Mouse (Mus musculus) heart, embryonic 15.5 days (tissue): ENCODE measurements around the gene Nat8f6. TPM values are rescaled to one million over a fixed set of nuclear protein-coding genes. Genes with fewer than 3 reads are reported as not detected.
"Not testable (repeated sequence)": the region's sequence is repeated elsewhere in the genome, so short reads cannot be mapped to it uniquely, and the experiment has no call there.

Experiments used
- ATAC-seq: fragments of 200-750 bp; cut with Nextera tagmentation; replicated peaks from 2 replicates; pipeline ENCODE4 v1.8.0; 2017; ENCODE audit warnings: low read depth, moderate TSS enrichment; ENCODE audit not compliant: insufficient number of reproducible peaks, insufficient read depth, low FRiP score
- H3K27ac ChIP-seq: fragments of 300-500 bp; sonication (generic); 2 replicates; pipeline ENCODE4 v1.5.1; 2015; ENCODE audit warnings: mild to moderate bottlenecking, inconsistent platforms
- H3K27me3 ChIP-seq: fragments of 300-500 bp; sonication (generic); 2 replicates; pipeline ENCODE4 v1.6.1; 2015; ENCODE audit warnings: inconsistent platforms
- H3K36me3 ChIP-seq: fragments of 300-500 bp; sonication (generic); 2 replicates; pipeline ENCODE4 v1.6.1; 2015; ENCODE audit warnings: mild to moderate bottlenecking, inconsistent platforms
- H3K4me1 ChIP-seq: fragments of 300-500 bp; sonication (generic); replicated peaks from 2 replicates; pipeline ENCODE4 v1.6.1; 2015; ENCODE audit warnings: inconsistent platforms
- H3K4me2 ChIP-seq: fragments of 300-500 bp; sonication (generic); 2 replicates; pipeline ENCODE4 v1.6.1; 2015; ENCODE audit warnings: inconsistent platforms, mild to moderate bottlenecking, moderate library complexity
- H3K4me3 ChIP-seq: fragments of 300-500 bp; sonication (generic); 2 replicates; pipeline ENCODE4 v1.5.1; 2015; ENCODE audit warnings: mild to moderate bottlenecking, inconsistent platforms
- H3K9ac ChIP-seq: fragments of 300-500 bp; sonication (generic); 2 replicates; pipeline ENCODE4 v1.6.1; 2015; ENCODE audit warnings: mild to moderate bottlenecking, inconsistent platforms
- H3K9me3 ChIP-seq: fragments of 300-500 bp; sonication (generic); replicated peaks from 2 replicates; pipeline ENCODE4 v1.6.1; 2016; ENCODE audit warnings: inconsistent platforms
- WGBS: fragments of 180-500 bp; shearing (Covaris S2); methylation state at CpG from one replicate; pipeline ENCODE4 v1.1.7; 2015; ENCODE audit warnings: mixed read lengths; 5-methylcytosine and 5-hydroxymethylcytosine counted together
- microRNA-seq: library from miRNA; unstranded; fragments of <30 nt; microRNA quantifications from one replicate; pipeline ENCODE4, GENCODE M21; 2016
- polyA plus RNA-seq: library from polyadenylated mRNA; unstranded; fragments of >200 nt; fragmentation: Nextera tagmentation; extraction: Ambion mirVana; gene quantifications from 2 replicates; pipeline ENCODE4 v1.2.1, GENCODE M21; 2015

The Nat8f6 gene
- polyA plus RNA-seq, 1 experiment from 2014 or later = not detected

DNA sequence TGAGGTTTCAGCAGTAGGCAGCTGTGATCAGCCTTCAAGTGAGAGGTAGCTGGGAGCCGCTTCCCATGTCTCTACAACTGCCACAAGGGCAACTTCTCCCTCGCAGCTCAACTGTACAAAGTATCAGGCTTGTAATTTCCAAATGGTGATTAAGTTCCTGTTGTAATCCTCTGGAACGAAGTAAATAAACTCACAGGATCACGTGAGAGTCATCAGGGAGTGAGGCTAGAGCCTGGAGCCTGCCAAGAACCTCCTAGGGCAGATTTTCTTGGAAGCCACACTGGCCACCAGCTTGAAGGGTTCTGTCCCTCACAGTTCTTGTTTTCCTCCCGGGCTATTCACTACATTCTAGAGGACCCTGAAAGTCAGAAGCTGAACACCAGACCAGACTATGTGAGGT, 17.6 kb downstream of the Nat8f6 start:
- not testable (repeated sequence) for H3K36me3 ChIP-seq, H3K9ac ChIP-seq, H3K9me3 ChIP-seq, H3K4me2 ChIP-seq, ATAC-seq, H3K27me3 ChIP-seq, H3K4me1 ChIP-seq, H3K27ac ChIP-seq, H3K4me3 ChIP-seq
- WGBS = 56% methylated on average over 5 of the region's 5 CpGs

DNA sequence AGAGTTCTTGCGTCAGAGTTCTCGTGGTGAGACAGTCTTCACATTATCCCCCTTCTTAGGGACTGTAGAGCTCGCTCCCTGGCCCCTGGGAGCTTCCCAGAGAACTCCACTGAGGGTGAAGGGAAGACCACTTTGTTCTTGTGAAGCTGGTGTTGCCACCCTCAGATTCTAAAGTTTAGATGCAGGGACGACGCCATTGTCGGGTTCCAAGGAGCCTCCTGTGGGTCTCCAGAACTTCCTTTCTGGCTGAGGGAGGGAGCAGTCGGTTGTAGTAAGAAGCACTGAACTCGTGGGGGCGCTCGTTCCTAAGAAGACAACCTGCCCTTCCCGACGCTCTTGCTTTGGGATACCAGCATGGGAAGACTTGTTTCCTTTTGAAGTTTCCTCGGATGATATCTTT, 55.2 kb downstream of the Nat8f6 start, which contains the start of gene Nat8f3:
Gene Nat8f3 (minus strand): TSS at position 223 of the 400 bp plus-strand sequence.
- 59% methylated on average over 13 of the region's 13 CpGs for WGBS
- H3K9ac ChIP-seq, H3K36me3 ChIP-seq, H3K9me3 ChIP-seq, H3K4me2 ChIP-seq, H3K4me3 ChIP-seq, H3K4me1 ChIP-seq, ATAC-seq, H3K27me3 ChIP-seq, H3K27ac ChIP-seq: not testable (repeated sequence)

DNA sequence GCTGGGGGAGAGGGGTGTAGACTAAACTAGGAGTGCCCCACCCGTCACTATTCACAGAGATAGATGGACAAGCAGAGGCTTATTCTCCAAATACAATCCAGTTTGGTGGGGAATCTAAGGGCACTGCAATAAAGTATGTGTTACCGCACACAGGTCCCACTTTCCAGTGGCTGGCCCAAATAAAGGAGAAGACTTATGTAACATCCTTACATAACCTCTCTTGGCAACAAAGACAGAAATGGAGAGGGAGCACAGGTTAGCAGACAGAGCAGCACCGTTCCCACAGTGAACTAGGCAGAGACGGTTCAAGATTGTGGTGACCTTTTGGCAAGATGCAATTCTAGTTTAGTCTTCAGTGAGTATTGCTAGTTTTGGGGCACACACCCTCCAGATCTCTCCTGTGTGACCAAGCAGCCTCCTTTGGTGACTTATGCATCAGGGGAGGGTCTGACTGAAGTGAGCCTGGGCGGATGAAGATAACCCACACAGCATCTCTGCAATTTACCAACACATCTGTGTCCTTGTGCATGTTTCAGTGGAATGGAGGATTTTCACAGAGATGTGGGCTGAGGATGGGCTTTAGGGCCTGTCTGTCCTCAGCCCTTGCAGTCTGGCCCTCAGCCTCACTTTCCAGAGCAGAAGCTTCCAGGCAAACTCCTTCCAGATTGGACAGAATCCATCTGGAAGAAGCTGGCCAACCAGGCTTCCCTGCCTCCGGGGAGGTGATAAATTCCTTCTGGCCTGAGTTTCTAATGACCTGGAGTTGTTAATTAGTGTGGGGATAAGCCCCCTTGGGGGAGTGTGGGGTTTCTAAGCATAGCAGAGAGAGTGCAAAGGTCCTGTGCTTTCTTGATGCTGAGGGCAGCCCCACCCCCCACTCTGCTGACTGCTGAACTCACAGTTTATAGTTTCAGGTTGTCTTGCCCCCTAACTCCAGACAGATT, 57.4 kb downstream of the Nat8f6 start:
- WGBS = 60% methylated on average over 6 of the region's 6 CpGs
- not testable (repeated sequence) for ATAC-seq, H3K9ac ChIP-seq, H3K4me1 ChIP-seq, H3K4me2 ChIP-seq, H3K27ac ChIP-seq, H3K27me3 ChIP-seq, H3K36me3 ChIP-seq, H3K4me3 ChIP-seq, H3K9me3 ChIP-seq

DNA sequence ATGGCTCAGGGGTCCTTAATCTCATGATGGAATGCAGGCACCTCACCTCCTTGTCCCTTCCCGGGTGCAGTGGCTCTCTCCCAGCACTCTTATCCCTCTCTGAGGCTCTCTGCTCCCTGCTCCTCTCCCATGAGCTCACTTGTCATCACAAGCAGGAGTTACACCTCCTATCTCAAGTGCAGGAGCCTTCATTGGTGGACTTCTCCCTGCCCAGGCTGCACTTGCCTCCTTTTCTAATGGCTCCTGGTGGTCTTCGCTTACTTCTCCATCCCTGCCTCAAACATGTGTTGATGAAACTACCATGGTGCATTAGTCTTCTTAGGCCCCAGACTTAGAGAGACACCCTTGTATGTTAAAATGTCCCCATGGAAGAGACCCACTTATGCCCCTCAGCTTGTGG, 58.1 kb downstream of the Nat8f6 start:
- not testable (repeated sequence) for H3K9me3 ChIP-seq, H3K4me2 ChIP-seq, H3K36me3 ChIP-seq, H3K4me3 ChIP-seq, H3K9ac ChIP-seq, ATAC-seq, H3K4me1 ChIP-seq, H3K27ac ChIP-seq, H3K27me3 ChIP-seq
- 37% methylated on average over 1 of the region's 2 CpGs for WGBS

Small RNA genes lying within 50 kb of the gene (microRNA-seq; reads per million reads assigned to microRNA genes)
- not detected for gene Mir6375

Other genes starting within 250 kb of the Nat8f6 start
- gene Alms1, start 233.4 kb downstream of the Nat8f6 start, polyA plus RNA-seq = 1.9 and 2.4 TPM in 2 replicates
- gene Nat8f7, start 107.7 kb downstream of the Nat8f6 start, polyA plus RNA-seq = not detected in 2 replicates
- gene Nat8f3, start 55.2 kb downstream of the Nat8f6 start, polyA plus RNA-seq = not detected in 2 replicates
- gene Nat8f5, start within 50 bp of the Nat8f6 start, polyA plus RNA-seq = not detected in 2 replicates
- gene Nat8, start 11.1 kb upstream of the Nat8f6 start, polyA plus RNA-seq = not detected in 2 replicates
- not detected in 2 replicates for gene Nat8f2, start 48.2 kb upstream of the Nat8f6 start, polyA plus RNA-seq
- gene Nat8f4, start 83.9 kb upstream of the Nat8f6 start, polyA plus RNA-seq = 2.0 TPM in 2 replicates
- 20.7 and 23.3 TPM in 2 replicates for gene Tprkb, start 90.9 kb upstream of the Nat8f6 start, polyA plus RNA-seq
- 4.0 and 6.2 TPM in 2 replicates for gene Nat8f1, start 94.7 kb upstream of the Nat8f6 start, polyA plus RNA-seq
- gene Dusp11, start 140.7 kb upstream of the Nat8f6 start, polyA plus RNA-seq = 36.9 and 37.6 TPM in 2 replicates
- not detected in 2 replicates for gene Figla, start 195.2 kb upstream of the Nat8f6 start, polyA plus RNA-seq
- 1.6 and 5.0 TPM in 2 replicates for gene Add2, start 207.7 kb upstream of the Nat8f6 start, polyA plus RNA-seq